Mouse (Mus musculus): ENCODE data around the gene Plekhj1.

DNA sequence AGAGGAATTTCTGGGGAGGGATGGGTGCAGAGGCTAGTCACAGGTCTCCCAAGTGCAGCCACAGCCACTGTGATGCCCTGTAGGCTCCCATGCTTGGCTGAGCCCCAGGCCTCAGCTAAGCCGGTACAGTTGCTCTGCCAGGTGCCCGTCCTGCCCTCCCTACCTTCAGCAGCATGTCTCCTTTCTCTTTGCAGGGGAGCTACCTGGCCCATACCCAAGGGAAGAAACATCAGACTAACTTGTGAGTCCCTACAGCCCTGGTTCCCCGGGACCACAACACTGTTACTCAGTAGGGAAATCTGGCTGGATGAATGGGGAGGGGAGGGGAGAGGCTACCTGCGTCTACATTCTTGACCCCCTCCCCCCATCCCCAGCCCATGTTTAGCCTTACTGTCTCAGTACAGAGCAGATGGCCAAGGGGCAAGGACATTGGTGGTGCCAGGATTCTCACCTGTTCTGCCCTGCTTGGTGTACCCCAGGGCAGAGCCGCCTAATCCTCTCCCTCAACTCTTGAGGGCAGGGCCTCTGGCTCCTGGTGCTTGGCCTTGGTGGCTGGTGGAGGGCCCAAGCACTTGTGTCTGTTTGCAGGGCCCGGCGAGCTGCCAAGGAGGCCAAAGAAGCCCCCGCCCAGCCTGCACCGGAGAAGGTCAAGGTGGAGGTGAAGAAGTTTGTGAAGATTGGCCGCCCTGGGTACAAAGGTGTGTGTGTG is 3.9 kb upstream of the Plekhj1 start:
- no peak for TF ChIP-seq CTCF (conservative IDR thresholded peaks at IDR 0.05; ENCODE audit: insufficient read depth, insufficient read length, low read depth, low read length)
- TF ChIP-seq POLR2A (IDR thresholded peaks at IDR 0.05; ENCODE audit: low read depth, low read length) = no peak
